Mouse (Mus musculus) forebrain, postnatal 0 days (tissue): ENCODE measurements around the gene Eri2. TPM values are rescaled to one million over a fixed set of nuclear protein-coding genes. Genes with fewer than 3 reads are reported as not detected.
A peak's percentile ranks its signal among the peaks of the same experiment; 100 is the strongest.

Source experiments
- ATAC-seq: fragments of 200-750 bp; cut with Nextera tagmentation; 2 replicates; pipeline ENCODE4 v1.8.0; 2017; ENCODE audit warnings: mild to moderate bottlenecking, moderate library complexity
- DNase-seq: peaks from one replicate; pipeline ENCODE4 v3.0.0-alpha.2; 2015
- H3K27ac ChIP-seq: fragments of 300-500 bp; sonication (generic); 2 replicates; pipeline ENCODE4 v1.5.1; 2014; ENCODE audit warnings: low read depth, mild to moderate bottlenecking, antibody characterized with exemption, low read length, moderate library complexity, mixed read lengths
- H3K27me3 ChIP-seq: fragments of 300-500 bp; sonication (generic); 2 replicates; pipeline ENCODE4 v1.6.1; 2014; ENCODE audit warnings: mild to moderate bottlenecking, low read length, mixed read lengths; ENCODE audit not compliant: insufficient read depth
- H3K36me3 ChIP-seq: fragments of 300-500 bp; sonication (generic); 2 replicates; pipeline ENCODE4 v1.6.1; 2014; ENCODE audit warnings: mild to moderate bottlenecking, moderate library complexity; ENCODE audit not compliant: insufficient read depth
- H3K4me1 ChIP-seq: fragments of 300-500 bp; sonication (generic); 2 replicates; pipeline ENCODE4 v1.6.1; 2014; ENCODE audit warnings: antibody characterized with exemption; ENCODE audit not compliant: insufficient read depth
- H3K4me2 ChIP-seq: fragments of 300-500 bp; sonication (generic); 2 replicates; pipeline ENCODE4 v1.6.1; 2014; ENCODE audit warnings: low read depth, mild to moderate bottlenecking, moderate library complexity
- H3K4me3 ChIP-seq: fragments of 300-500 bp; sonication (generic); 2 replicates; pipeline ENCODE4 v1.5.1; 2014; ENCODE audit warnings: low read depth, low read length, mixed read lengths
- H3K9ac ChIP-seq: fragments of 300-500 bp; sonication (generic); 2 replicates; pipeline ENCODE4 v1.6.1; 2014; ENCODE audit warnings: mild to moderate bottlenecking
- H3K9me3 ChIP-seq: fragments of 300-500 bp; sonication (generic); 2 replicates; pipeline ENCODE4 v1.6.1; 2016; ENCODE audit warnings: low read length
- CTCF ChIP-seq: sonication (generic); IDR thresholded peaks from 2 replicates; pipeline ENCODE4 v1.5.1; 2016; ENCODE audit warnings: antibody characterized with exemption, control low read depth, low read depth
- WGBS: fragments of 180-500 bp; shearing (Covaris S2); extraction: QIAGEN DNeasy Blood & Tissue Kit; methylation state at CpG from one replicate; pipeline ENCODE4 v1.1.7; 2014; 5-methylcytosine and 5-hydroxymethylcytosine counted together
- polyA plus RNA-seq: library from polyadenylated mRNA; unstranded; fragments of >200 nt; fragmentation: Nextera tagmentation; extraction: Ambion mirVana; gene quantifications from 2 replicates; pipeline ENCODE4 v1.2.1, GENCODE M21; 2015
- total RNA-seq: library from RNA; depleted of rRNA; stranded (reverse); fragments of >200 nt; gene quantifications from 2 replicates; pipeline ENCODE4 v1.2.3, GENCODE M21; 2014

Eri2 gene
- total and polyA plus RNA-seq, 2 experiments from 2014 or later: 7.6 to 8.2 TPM

- Histone ChIP-seq H3K36me3 (no peaks in the 10 kb centered on the region), H3K4me3 (no peak overlapping the region), H3K4me2 (no peak overlapping the region), H3K4me1 (no peaks in the 10 kb centered on the region), H3K27ac (no peak overlapping the region), H3K27me3 (no peaks in the 10 kb centered on the region), H3K9me3 (no peaks in the 10 kb centered on the region), H3K9ac (no peak overlapping the region)
- TF ChIP-seq CTCF: no peak
- ATAC-seq: no peak
- WGBS: 89% methylated on average over 3 of the region's 3 CpGs
- DNase-seq: no peak
Observed at GRCm38 (mm10) chr7:119800991-119801390, 7.1 kb upstream of the Eri2 start.

GRCm38 (mm10) chr7:119800488-119800887 is 6.6 kb upstream of the Eri2 start:
- H3K4me3 ChIP-seq: no peak overlapping the region
- ATAC-seq (no peak), DNase-seq (no peak)
- TF ChIP-seq CTCF: peak; percentile 7; the same call in 1 of the 2 replicates
- H3K4me2 ChIP-seq: no peak overlapping the region
- H3K9ac ChIP-seq: no peak overlapping the region
- WGBS: 95% methylated on average over 3 of the region's 3 CpGs
- H3K36me3 ChIP-seq: no peaks in the 10 kb centered on the region
- H3K27me3 ChIP-seq: no peaks in the 10 kb centered on the region
- H3K4me1 ChIP-seq: no peaks in the 10 kb centered on the region
- H3K27ac ChIP-seq: no peak overlapping the region
- no peaks in the 10 kb centered on the region for H3K9me3 ChIP-seq

DNA sequence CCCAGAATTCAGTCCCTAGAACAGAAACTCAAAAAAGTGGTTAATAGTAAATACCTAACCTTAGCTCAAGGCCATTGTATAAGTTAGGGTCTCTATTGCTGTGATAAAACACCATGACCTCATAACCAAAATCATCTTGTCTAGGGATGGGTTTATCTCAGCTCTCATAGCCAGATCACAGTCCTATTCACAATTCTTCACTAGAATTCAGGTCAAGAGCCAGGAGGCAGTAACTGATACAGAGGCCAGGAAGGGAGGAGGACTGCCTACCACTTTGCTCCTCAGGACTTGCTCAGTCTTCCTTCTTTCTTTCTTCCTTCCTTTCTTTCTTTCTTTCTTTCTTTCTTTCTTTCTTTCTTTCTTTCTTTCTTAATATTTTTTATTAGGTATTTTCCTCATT is 1.5 kb upstream of the Eri2 start:
- H3K36me3 ChIP-seq: no peaks in the 10 kb centered on the region
- H3K4me2 ChIP-seq: peak overlapping the region; percentile 4; the same call in 1 of the 2 replicates

GRCm38 (mm10) chr7:119794251-119794638 is 387 bp upstream of the Eri2 start:
- no peaks in the 10 kb centered on the region for H3K9me3 ChIP-seq
- H3K36me3 ChIP-seq: peaks cover 8% of the 10 kb centered on the region
- peak overlapping the region; percentile 89 for H3K4me2 ChIP-seq
- H3K4me3 ChIP-seq: peak overlapping the region; percentile 76
- 2% methylated on average over 21 of the region's 21 CpGs for WGBS
- peak overlapping the region; percentile 71 for H3K9ac ChIP-seq
- DNase-seq: no peak
- no peak for TF ChIP-seq CTCF
- H3K27ac ChIP-seq: peak overlapping the region; percentile 21; the same call in 1 of the 2 replicates
- no peak; the same call in 1 of the 2 replicates for ATAC-seq
- H3K27me3 ChIP-seq: no peaks in the 10 kb centered on the region
- H3K4me1 ChIP-seq: no peaks in the 10 kb centered on the region; the same call in 1 of the 2 replicates

More for the DNA sequence above, 1.5 kb upstream of the Eri2 start:
- no peak overlapping the region for H3K4me3 ChIP-seq
- H3K27me3 ChIP-seq: no peaks in the 10 kb centered on the region
- no peak for TF ChIP-seq CTCF
- no peaks in the 10 kb centered on the region for H3K9me3 ChIP-seq
- no peaks in the 10 kb centered on the region; the same call in 1 of the 2 replicates for H3K4me1 ChIP-seq
- DNase-seq (no peak), ATAC-seq (no peak)
- no peak overlapping the region for H3K27ac ChIP-seq
- no peak overlapping the region for H3K9ac ChIP-seq

- 94% methylated on average over 3 of the region's 3 CpGs for WGBS
- H3K36me3 ChIP-seq: peaks cover 24% of the 10 kb centered on the region
- no peak overlapping the region for H3K4me2 ChIP-seq
- DNase-seq (no peak), ATAC-seq (no peak)
- H3K9me3 ChIP-seq: no peaks in the 10 kb centered on the region
- no peak for TF ChIP-seq CTCF
- H3K9ac ChIP-seq: no peak overlapping the region
- no peaks in the 10 kb centered on the region for H3K27me3 ChIP-seq
- no peak overlapping the region for H3K27ac ChIP-seq
- no peak overlapping the region for H3K4me3 ChIP-seq
- no peaks in the 10 kb centered on the region; the same call in 1 of the 2 replicates for H3K4me1 ChIP-seq
Observed at GRCm38 (mm10) chr7:119789024-119789423, 4.8 kb downstream of the Eri2 start.

- DNase-seq: no peak
- H3K9ac ChIP-seq: no peak overlapping the region
- H3K27me3 ChIP-seq: no peaks in the 10 kb centered on the region
- WGBS: 89% methylated on average over 5 of the region's 5 CpGs
- no peak overlapping the region for H3K27ac ChIP-seq
- no peak overlapping the region for H3K4me3 ChIP-seq
- H3K4me1 ChIP-seq: no peaks in the 10 kb centered on the region
- no peak for TF ChIP-seq CTCF
- peaks cover 28% of the 10 kb centered on the region for H3K36me3 ChIP-seq
- no peaks in the 10 kb centered on the region for H3K9me3 ChIP-seq
- ATAC-seq: no peak
- H3K4me2 ChIP-seq: no peak overlapping the region
Observed at GRCm38 (mm10) chr7:119784908-119785307, 8.9 kb downstream of the Eri2 start.

DNA sequence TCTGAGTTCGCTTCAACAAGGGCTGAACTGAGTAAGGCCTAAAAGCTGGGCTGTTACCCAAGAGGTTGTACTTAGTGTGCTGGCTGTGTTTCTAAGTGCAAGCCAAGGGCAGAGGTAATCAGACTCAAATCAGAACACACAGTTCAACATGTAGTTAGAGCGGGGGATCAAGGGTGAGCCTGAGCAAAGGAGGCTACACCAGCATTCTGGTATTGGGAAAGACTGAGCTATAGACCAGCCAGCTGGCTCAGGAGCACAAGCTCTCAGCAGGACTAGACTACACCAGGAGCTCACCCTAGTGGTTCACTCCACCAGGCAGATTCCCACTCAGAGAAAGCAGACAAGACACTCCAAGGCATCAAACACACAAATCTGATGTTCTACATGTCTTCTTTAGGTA is 10.4 kb downstream of the Eri2 start:
- no peak overlapping the region for H3K27ac ChIP-seq
- no peaks in the 10 kb centered on the region for H3K4me1 ChIP-seq
- no peak overlapping the region for H3K4me3 ChIP-seq
- no peak overlapping the region for H3K4me2 ChIP-seq
- WGBS: 94% methylated on average over 2 of the region's 2 CpGs
- peaks cover 21% of the 10 kb centered on the region for H3K36me3 ChIP-seq
- no peak for DNase-seq
- H3K9me3 ChIP-seq: no peaks in the 10 kb centered on the region
- no peak for ATAC-seq
- H3K9ac ChIP-seq: no peak overlapping the region
- no peaks in the 10 kb centered on the region for H3K27me3 ChIP-seq
- TF ChIP-seq CTCF: no peak

DNA sequence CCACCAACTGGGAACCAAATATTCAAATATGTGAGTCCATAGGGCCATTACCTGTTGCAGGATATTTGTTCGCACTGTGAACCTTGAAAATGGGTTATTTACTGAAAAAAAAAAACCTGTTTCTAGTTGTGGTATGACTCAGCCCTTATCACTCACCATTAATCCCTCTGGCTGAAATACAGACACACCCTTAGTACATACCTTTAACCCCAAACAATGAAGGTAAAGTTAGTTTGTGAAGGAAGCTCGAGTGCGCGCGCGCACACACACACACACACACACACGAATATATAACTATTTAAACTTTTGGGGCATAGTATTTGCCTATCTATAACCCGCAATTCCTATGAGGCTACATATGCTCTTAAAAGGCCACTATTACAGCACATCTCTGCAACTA is 24.0 kb downstream of the Eri2 start:
- Histone ChIP-seq H3K4me1 (no peaks in the 10 kb centered on the region), H3K9me3 (no peaks in the 10 kb centered on the region), H3K4me2 (no peak overlapping the region), H3K9ac (no peak overlapping the region), H3K4me3 (no peak overlapping the region), H3K27me3 (no peaks in the 10 kb centered on the region), H3K27ac (no peak overlapping the region), H3K36me3 (no peaks in the 10 kb centered on the region)
- ATAC-seq (no peak), DNase-seq (no peak)
- 91% methylated on average over 8 of the region's 8 CpGs for WGBS
- TF ChIP-seq CTCF: no peak
